Mouse (Mus musculus): Measurements from ENCODE around the gene Strn4. TPM values are rescaled to one million over a fixed set of nuclear protein-coding genes. Genes with fewer than 3 reads are reported as not detected.

Gene Strn4
- 100 to 1,000 TPM; 261 to 298 (median 279) TPM for total RNA-seq (2022)

- peak in 1 of 2 experiments; percentile 39 for DNase-seq (ENCODE audit: low spot score in 2 of 2)
These were observed at the start of gene Strn4 for GRCm38 (mm10) chr7:16815351-16815941. Gene Strn4 (plus strand): TSS chr7:16815889.

GRCm38 (mm10) chr7:16766443-16766842, 49.2 kb upstream of the Strn4 start:
- DNase-seq (ENCODE audit: low spot score in 2 of 2) = no peak

- no peak for DNase-seq (ENCODE audit: low spot score in 2 of 2)
These were observed 39.8 kb upstream of the Strn4 start for GRCm38 (mm10) chr7:16775888-16776287.

GRCm38 (mm10) chr7:16780076-16780475, 35.6 kb upstream of the Strn4 start:
- no peak for DNase-seq (ENCODE audit: low spot score in 2 of 2)

GRCm38 (mm10) chr7:16780825-16781554, 34.7 kb upstream of the Strn4 start, which contains the start of gene Slc1a5:
Gene Slc1a5 (plus strand): TSS chr7:16781340.
- peak; percentile 62 to 69 for DNase-seq (ENCODE audit: low spot score in 2 of 2)

- no peak for DNase-seq (ENCODE audit: low spot score in 2 of 2)
These were observed 34.2 kb upstream of the Strn4 start for GRCm38 (mm10) chr7:16781555-16781815.

GRCm38 (mm10) chr7:16781816-16782554, 33.7 kb upstream of the Strn4 start:
- DNase-seq (ENCODE audit: low spot score in 2 of 2) = no peak

- no peak for DNase-seq (ENCODE audit: low spot score in 2 of 2)
These were observed 33.0 kb upstream of the Strn4 start for GRCm38 (mm10) chr7:16782555-16783125.

- DNase-seq (ENCODE audit: low spot score in 2 of 2) = no peak
These were observed 32.4 kb upstream of the Strn4 start for GRCm38 (mm10) chr7:16783224-16783688.

GRCm38 (mm10) chr7:16783758-16784415, 31.8 kb upstream of the Strn4 start:
- no peak for DNase-seq (ENCODE audit: low spot score in 2 of 2)

- DNase-seq (ENCODE audit: low spot score in 2 of 2) = no peak
These were observed 31.2 kb upstream of the Strn4 start for GRCm38 (mm10) chr7:16784498-16784976.

GRCm38 (mm10) chr7:16785541-16786083, 30.1 kb upstream of the Strn4 start:
- DNase-seq (ENCODE audit: low spot score in 2 of 2) = no peak

GRCm38 (mm10) chr7:16792316-16792715, 23.4 kb upstream of the Strn4 start:
- DNase-seq (ENCODE audit: low spot score in 2 of 2) = no peak

- no peak for DNase-seq (ENCODE audit: low spot score in 2 of 2)
These were observed 22.5 kb upstream of the Strn4 start for GRCm38 (mm10) chr7:16793010-16793725.

GRCm38 (mm10) chr7:16794886-16795285, 20.8 kb upstream of the Strn4 start:
- no peak for DNase-seq (ENCODE audit: low spot score in 2 of 2)

- no peak for DNase-seq (ENCODE audit: low spot score in 2 of 2)
These were observed 11.2 kb upstream of the Strn4 start for GRCm38 (mm10) chr7:16804409-16805028.

GRCm38 (mm10) chr7:16807936-16808335, 7.8 kb upstream of the Strn4 start:
- DNase-seq (ENCODE audit: low spot score in 2 of 2) = no peak

- DNase-seq (ENCODE audit: low spot score in 2 of 2) = no peak
These were observed 7.0 kb upstream of the Strn4 start for GRCm38 (mm10) chr7:16808647-16809046.

- peak in 1 of 2 experiments; percentile 82 for DNase-seq (ENCODE audit: low spot score in 2 of 2)
These were observed 6.0 kb upstream of the Strn4 start for GRCm38 (mm10) chr7:16809739-16810138.

- DNase-seq (ENCODE audit: low spot score in 2 of 2) = no peak
These were observed 5.2 kb upstream of the Strn4 start for GRCm38 (mm10) chr7:16810399-16810919.
